Mouse (Mus musculus): ENCODE measurements at regions not wholly inside any gene's neighbourhood (a gene's known extent, or its start where the extent isn't known, plus 50 kb on each side); places are given as distances from the start of the nearest gene placed in this dataset.

DNA sequence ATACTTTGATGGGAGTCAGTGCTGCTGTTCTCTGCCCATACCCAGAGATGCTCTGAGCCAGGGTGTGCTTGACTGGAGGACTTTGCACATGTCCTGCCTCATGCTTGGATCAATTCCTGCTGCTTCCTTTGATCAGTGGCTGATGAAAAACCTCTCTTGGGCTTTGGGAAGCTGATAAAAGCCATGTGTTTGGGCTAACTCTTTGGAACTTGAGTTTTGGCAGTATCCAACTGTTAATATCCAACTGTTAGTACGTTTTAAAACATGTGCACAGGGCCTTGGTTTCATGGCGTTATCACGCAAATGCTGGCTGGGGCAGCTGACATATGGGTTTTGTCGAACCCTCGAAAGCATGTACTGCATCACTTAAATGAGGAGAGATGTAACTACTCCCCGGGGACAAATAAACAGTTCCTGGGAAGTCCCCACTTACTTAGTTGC, 193.0 kb upstream of the Itga4 start:
- TF ChIP-seq CTCF (IDR thresholded peaks at IDR 0.05) (no peak), POLR2A (IDR thresholded peaks at IDR 0.05; ENCODE audit: insufficient read depth, low read depth, low read length) (no peak)

Measured in heart, adult 2 months (tissue).